Mouse (Mus musculus) heart, embryonic 10.5 days (tissue): ENCODE results near the gene Gm382. TPM values are rescaled to one million over a fixed set of nuclear protein-coding genes. Genes with fewer than 3 reads are reported as not detected.

ENCODE experiments used
- DNase-seq: peaks from one replicate; pipeline ENCODE4 v3.0.0-alpha.2; 2017; ENCODE audit warnings: low spot score
- H3K27ac ChIP-seq: fragments of 300-500 bp; sonication (generic); 2 replicates; pipeline ENCODE4 v1.5.1; 2016; ENCODE audit warnings: mild to moderate bottlenecking
- H3K27me3 ChIP-seq: fragments of 300-500 bp; sonication (generic); 2 replicates; pipeline ENCODE4 v1.6.1; 2016; ENCODE audit warnings: mild to moderate bottlenecking; ENCODE audit not compliant: poor library complexity, insufficient read depth, severe bottlenecking
- H3K36me3 ChIP-seq: fragments of 300-500 bp; sonication (generic); 2 replicates; pipeline ENCODE4 v1.6.1; 2016; ENCODE audit warnings: mild to moderate bottlenecking, moderate library complexity
- H3K4me1 ChIP-seq: fragments of 300-500 bp; sonication (generic); 2 replicates; pipeline ENCODE4 v1.6.1; 2016; ENCODE audit warnings: mild to moderate bottlenecking
- H3K4me3 ChIP-seq: fragments of 300-500 bp; sonication (generic); 2 replicates; pipeline ENCODE4 v1.5.1; 2016; ENCODE audit warnings: mild to moderate bottlenecking, moderate library complexity
- H3K9me3 ChIP-seq: fragments of 300-500 bp; sonication (generic); 2 replicates; pipeline ENCODE4 v1.6.1; 2016; ENCODE audit warnings: mild to moderate bottlenecking, moderate library complexity
- WGBS: fragments of 180-500 bp; shearing (Covaris S2); methylation state at CpG from one replicate; pipeline ENCODE4 v1.1.7; 2016; 5-methylcytosine and 5-hydroxymethylcytosine counted together
- polyA plus RNA-seq: library from polyadenylated mRNA; unstranded; fragments of >200 nt; fragmentation: Nextera tagmentation; extraction: Ambion mirVana; gene quantifications from 2 replicates; pipeline ENCODE4 v1.2.1, GENCODE M21; 2016

The Gm382 gene
- not detected in 2 replicates for polyA plus RNA-seq

GRCm38 (mm10) chrX:127039672-127040071 is at the start of gene Gm382:
Gm382 (plus strand) TSS chrX:127039972.
- Histone ChIP-seq H3K9me3 (no peaks in the 10 kb centered on the region), H3K36me3 (no peaks in the 10 kb centered on the region), H3K4me1 (no peaks in the 10 kb centered on the region), H3K27ac (no peak within 1 kb of the TSS), H3K4me3 (no peak within 1 kb of the TSS), H3K27me3 (no peaks in the 10 kb centered on the region)
- no peak for DNase-seq
- 80% methylated on average over 1 of the region's 1 CpGs for WGBS

DNA sequence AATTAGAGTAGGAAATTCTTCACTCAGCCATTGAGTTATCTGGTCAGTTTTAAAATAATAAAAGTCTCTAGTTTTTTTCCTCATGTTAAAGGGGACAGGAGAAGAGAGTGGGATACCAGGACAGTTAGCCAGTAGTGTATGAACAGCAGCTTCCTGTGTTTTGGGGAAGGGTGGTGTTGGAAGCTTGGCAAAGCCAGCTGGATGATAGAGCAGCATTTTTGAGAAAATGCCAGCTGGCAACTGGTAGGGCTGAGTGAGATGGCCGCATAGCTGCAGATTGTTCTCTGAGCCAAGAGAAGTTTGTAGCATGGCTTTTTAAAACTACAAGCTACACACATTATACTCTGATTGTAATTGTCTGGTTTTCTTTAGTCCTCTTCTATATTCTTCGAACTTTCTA is 30.4 kb downstream of the Gm382 start:
- Histone ChIP-seq H3K4me3 (no peak overlapping the region), H3K27ac (no peak overlapping the region), H3K9me3 (no peaks in the 10 kb centered on the region), H3K36me3 (no peaks in the 10 kb centered on the region), H3K4me1 (no peaks in the 10 kb centered on the region), H3K27me3 (no peaks in the 10 kb centered on the region)
- 94% methylated on average over 2 of the region's 2 CpGs for WGBS
- no peak for DNase-seq

- no peaks in the 10 kb centered on the region for H3K9me3 ChIP-seq
- no peaks in the 10 kb centered on the region for H3K4me1 ChIP-seq
- H3K4me3 ChIP-seq = no peak overlapping the region
- no peaks in the 10 kb centered on the region for H3K36me3 ChIP-seq
- 59% methylated on average over 2 of the region's 2 CpGs for WGBS
- no peak overlapping the region for H3K27ac ChIP-seq
- no peaks in the 10 kb centered on the region for H3K27me3 ChIP-seq
- no peak for DNase-seq
These were observed 51.5 kb downstream of the Gm382 start for GRCm38 (mm10) chrX:127091282-127091681.

DNA sequence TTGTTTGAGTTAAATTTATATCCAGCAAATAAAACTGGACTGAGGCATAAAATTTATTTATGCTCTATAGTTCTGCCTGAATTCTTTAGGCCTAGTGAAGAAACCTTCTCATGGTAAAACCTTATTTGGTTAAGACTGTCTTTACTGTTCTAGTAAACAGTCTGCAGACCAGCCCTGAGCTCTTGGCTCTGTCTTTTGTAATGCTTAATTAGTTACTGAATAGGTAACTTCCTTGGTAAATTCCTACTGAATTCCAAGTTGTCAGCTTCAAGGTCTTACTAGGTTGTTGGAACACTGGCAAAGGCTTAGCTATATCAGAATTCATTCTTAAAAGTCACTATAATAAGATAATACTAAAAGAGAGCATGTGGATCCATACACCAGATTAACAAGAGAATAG is 53.3 kb downstream of the Gm382 start:
- no peaks in the 10 kb centered on the region for H3K4me1 ChIP-seq
- H3K27me3 ChIP-seq = no peaks in the 10 kb centered on the region
- no peaks in the 10 kb centered on the region for H3K36me3 ChIP-seq
- no peak overlapping the region for H3K27ac ChIP-seq
- no peak overlapping the region for H3K4me3 ChIP-seq
- DNase-seq = no peak
- no peaks in the 10 kb centered on the region for H3K9me3 ChIP-seq

- H3K4me1 ChIP-seq = no peaks in the 10 kb centered on the region
- H3K27ac ChIP-seq = no peak overlapping the region
- 74% methylated on average over 3 of the region's 3 CpGs for WGBS
- no peak overlapping the region for H3K4me3 ChIP-seq
- no peaks in the 10 kb centered on the region for H3K9me3 ChIP-seq
- DNase-seq = no peak
- no peaks in the 10 kb centered on the region for H3K36me3 ChIP-seq
- H3K27me3 ChIP-seq = no peaks in the 10 kb centered on the region
These were observed 54.2 kb downstream of the Gm382 start for GRCm38 (mm10) chrX:127093961-127094360.

GRCm38 (mm10) chrX:127104341-127104740 is 64.6 kb downstream of the Gm382 start:
- Histone ChIP-seq H3K27ac (no peak overlapping the region), H3K36me3 (no peaks in the 10 kb centered on the region), H3K4me3 (no peak overlapping the region), H3K27me3 (no peaks in the 10 kb centered on the region), H3K4me1 (no peaks in the 10 kb centered on the region), H3K9me3 (no peaks in the 10 kb centered on the region)
- no peak for DNase-seq
- WGBS = 83% methylated on average over 2 of the region's 2 CpGs

Other genes with a start within 250 kb of the Gm382 start
- not detected in 2 replicates for gene 4932411N23Rik, start 224.1 kb upstream of the Gm382 start, polyA plus RNA-seq